Mouse (Mus musculus): Measurements from ENCODE around the gene Snapc3.

Snapc3 gene

DNA sequence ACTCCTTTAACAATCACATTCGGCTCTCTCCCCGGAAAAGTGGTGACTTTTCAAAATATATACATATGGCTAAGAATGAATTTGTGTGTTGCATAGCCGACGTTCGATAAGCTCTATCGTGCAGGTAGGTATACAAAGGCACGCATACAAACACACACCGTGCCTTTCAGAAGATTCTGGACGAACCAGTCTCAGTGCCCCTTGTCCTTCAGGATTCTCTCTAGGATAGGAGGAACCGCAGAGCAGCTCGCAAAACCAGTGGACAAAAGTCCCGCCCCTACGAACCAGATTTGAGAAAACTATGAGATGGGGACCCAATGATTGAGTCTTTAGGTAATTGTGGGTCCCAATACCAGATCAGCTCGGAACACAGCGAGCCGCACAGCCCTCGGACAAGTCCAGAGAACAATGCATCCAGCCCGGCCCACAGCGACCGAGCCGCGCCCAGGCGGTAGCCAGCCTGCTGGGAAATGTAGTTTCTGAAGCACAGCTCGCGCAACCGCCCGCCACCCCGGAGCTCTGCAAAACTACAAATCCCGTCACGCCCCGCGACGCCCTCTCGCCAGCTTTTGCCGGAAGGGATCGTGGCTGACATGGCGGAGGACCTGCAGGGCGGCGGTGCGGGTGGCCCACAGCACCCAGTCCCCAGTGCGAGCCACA lies at the start of gene Snapc3:
Snapc3 (plus strand) TSS at position 565 of the 660 bp plus-strand sequence.
- DNase-seq (ENCODE audit: low read depth), result peak; percentile 96

GRCm38 (mm10) chr4:83373381-83373780 lies 44.1 kb upstream of the Snapc3 start:
- no peak for DNase-seq (ENCODE audit: low read depth)

DNA sequence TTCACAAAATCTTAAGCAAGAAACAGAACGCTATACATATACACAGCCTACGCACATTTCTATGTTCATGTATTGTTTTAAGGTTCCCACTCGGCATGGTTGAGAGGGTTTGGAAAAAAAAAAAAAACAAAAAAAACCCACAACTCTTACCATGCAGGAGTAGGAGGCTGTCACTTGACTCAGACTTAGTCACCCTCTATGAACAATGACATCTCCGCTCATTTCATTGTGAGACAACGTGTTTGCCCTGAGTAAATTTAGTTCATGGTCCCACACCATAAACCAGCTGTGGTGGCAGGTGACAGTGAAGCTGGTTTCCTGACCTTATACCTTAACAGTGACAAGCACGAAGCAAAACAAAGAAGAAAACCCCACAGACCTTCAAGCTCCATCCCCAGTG lies 41.9 kb upstream of the Snapc3 start:
- peak; percentile 29 for DNase-seq (ENCODE audit: low read depth)

DNA sequence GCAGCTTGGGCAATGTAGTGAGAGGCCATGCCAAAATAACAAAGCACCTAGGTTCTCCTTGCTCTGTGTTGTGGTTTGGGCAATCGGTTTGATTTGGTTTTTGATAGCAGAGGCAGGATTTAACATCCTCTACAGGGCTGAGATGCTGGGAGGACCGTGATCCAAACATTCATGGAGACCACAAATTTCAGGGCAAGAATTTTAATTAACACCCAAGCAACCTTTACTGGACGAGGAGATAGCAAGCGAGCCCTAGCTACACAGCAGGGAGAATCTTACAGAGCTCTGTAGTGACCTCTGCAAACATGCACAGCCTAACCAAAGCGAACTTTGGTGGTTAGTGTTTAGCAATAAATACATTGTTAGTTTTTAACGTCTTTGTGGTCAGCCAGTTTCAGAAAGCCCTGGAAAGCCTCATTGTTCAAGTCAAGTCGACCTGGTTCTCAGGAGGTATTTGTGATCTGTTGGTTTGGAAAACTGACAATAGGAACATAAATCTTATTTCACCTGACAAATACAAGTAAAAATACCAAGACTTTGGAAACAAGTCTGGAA lies 41.0 kb upstream of the Snapc3 start:
- no peak for DNase-seq (ENCODE audit: low read depth)

DNA sequence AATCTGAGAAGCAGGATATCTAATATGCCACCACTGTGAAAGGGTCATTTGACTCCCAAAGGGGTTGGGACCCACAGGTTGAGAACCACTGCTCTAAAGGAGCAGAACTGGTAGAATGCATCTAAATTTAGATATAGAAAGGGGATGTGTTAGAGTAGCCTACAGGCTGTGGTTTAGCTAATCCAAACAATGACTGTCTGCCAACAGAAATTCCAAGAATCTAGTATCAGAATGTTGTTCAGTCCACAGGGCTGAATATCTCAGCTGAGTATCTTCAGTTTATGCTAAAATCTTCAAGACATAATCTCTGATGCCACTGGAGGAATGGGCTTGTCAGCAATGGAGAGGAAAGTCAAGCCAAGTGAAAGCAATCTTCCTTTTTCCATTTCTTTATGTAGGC lies 38.5 kb upstream of the Snapc3 start:
- DNase-seq (ENCODE audit: low read depth), result no peak

DNA sequence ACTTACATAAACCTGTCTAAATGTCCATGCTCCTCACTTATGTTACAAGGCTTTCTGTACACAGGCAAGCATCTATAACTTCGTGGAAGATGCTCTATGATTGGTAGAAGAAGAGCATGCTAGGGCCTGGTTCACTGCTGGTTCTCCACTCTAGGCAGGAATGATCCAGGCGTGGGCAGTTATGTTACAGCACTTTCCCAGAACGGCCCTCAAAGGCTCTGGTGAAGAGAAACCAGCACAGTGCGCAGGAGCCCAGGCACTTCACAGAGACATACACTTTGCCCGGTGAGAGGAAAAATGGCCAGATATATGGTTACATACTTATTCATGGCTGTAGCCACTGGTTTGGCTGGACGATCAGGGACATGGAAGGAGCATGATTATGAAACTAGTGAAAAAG lies 37.8 kb upstream of the Snapc3 start:
- no peak for DNase-seq (ENCODE audit: low read depth)

GRCm38 (mm10) chr4:83380266-83380665 lies 37.3 kb upstream of the Snapc3 start:
- peak; percentile 34 for DNase-seq (ENCODE audit: low read depth)

DNA sequence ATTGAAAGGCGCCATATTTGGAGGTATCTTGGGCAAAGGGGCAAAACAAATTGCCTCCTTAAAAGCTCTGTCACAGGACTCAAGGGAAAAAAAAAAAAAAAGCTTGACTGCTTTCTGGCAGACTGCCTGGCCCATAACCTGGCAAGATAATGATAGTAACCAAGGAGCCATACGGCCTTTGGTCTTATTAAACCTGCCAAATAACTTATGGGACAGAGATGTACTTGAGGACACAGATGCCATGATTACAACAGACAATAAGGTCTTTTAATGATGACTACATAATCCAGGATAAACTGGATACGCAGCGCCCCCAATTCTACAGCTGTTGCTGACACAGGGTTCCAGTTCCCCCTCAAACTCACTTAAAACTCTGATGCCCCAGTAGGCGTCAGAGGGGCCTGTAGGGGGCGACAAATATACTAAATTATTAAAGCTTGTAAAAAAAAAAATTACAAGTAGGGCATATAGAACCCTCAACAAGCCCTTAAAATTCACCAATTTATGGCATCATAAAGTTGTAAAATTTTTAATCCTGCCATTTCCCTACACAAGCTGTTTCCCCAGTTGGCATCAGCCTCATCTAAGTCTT lies 33.5 kb upstream of the Snapc3 start:
- peak; percentile 71 for DNase-seq (ENCODE audit: low read depth)

- no peak for DNase-seq (ENCODE audit: low read depth)
These were observed 32.4 kb upstream of the Snapc3 start for GRCm38 (mm10) chr4:83385091-83385490.

DNA sequence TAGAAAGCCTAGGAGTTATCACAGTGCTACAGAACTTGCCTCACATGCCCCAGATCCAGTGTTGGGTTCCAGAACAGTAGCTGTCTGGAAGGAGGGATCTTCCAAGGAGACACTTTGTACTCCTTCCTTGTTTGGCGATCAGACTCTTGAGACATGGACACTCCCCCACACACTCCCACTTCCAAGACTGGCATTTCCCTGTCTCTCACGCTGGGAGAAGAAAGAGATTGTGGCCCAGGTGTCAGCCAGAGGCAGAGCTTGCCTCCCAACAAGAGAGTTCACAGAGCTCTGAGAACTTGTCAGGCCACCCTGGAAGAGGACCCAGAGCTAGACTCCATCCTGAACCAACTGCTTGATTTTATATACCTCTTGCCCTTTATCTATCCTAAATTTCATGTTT lies 27.0 kb upstream of the Snapc3 start:
- DNase-seq (ENCODE audit: low read depth), result no peak

DNA sequence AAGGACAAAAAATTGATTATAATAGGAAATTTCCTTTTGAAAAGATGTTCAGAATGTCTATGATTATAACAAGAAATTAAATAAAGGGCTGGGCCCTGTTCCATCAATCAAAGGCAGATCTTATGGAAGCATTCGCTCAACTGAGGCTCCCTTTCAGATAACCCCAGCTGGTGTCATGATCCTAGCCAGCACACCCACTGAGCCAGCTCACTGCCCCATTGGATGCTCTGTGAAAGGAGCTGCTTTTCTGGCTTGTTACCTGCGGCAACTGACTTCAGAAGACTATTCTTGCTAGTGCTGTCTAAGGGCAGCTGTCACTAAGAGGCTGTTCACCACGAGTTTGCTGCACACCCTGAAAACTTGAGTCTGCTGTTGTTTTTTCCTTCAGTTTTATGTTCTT lies 25.6 kb upstream of the Snapc3 start:
- DNase-seq (ENCODE audit: low read depth), result no peak

DNA sequence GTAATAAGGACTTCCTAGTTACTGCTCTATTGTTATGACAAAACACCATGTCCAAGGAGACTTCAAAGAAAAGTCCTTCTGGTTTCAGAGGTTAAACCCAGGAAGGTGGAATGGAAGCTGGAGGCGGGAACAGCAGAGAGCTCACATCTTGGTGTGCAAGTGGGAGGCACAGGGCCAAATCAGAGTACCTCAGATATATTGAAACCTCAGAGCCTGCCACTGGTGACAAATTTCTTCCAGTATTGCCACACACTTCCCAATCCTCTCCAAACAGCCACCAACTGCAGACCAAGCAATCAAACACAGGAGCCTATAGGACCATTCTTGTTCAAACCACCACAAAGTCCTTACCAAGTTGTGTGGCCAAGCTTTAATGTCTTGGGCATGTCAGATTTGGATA lies 23.8 kb upstream of the Snapc3 start:
- no peak for DNase-seq (ENCODE audit: low read depth)

GRCm38 (mm10) chr4:83396346-83396745 lies 21.2 kb upstream of the Snapc3 start:
- no peak for DNase-seq (ENCODE audit: low read depth)

DNA sequence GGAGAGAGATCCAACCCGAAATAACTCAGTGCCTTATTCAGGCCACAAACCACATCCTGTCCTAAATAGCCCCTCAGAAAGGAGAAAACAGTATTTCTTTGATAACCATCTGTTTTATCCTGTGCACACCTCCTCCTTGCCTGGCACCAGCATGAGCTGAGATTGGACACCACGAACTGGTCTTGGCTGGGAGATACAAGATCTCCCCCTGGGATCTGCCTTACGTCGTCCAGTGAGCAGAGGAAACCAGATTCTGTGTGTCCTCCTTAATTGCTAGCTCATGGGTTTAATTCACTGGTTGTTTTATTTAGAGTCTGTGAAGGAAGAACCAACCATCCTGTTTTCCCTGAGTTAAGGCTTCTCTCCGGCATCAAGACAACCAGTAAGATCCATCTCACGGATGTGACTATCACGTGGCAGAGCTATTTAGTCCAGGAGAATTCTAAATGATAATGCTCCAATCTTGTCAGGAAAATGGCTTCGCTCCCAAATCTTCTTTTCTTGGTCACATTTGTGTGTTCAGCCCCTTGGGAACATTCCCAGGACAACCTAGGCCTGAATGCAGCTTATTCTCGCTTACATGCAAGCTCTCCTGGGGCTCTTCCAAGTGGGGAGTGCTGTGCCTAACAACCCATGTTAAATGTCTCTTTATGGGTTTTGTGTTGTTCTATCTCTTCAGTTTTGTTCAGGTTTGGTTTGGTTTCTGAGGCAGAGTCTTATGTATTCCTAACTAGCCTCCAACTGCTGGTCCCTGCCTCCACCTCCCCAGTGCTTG lies 20.3 kb upstream of the Snapc3 start:
- DNase-seq (ENCODE audit: low read depth), result no peak

- no peak for DNase-seq (ENCODE audit: low read depth)
These were observed 19.0 kb upstream of the Snapc3 start for GRCm38 (mm10) chr4:83398527-83398926.

DNA sequence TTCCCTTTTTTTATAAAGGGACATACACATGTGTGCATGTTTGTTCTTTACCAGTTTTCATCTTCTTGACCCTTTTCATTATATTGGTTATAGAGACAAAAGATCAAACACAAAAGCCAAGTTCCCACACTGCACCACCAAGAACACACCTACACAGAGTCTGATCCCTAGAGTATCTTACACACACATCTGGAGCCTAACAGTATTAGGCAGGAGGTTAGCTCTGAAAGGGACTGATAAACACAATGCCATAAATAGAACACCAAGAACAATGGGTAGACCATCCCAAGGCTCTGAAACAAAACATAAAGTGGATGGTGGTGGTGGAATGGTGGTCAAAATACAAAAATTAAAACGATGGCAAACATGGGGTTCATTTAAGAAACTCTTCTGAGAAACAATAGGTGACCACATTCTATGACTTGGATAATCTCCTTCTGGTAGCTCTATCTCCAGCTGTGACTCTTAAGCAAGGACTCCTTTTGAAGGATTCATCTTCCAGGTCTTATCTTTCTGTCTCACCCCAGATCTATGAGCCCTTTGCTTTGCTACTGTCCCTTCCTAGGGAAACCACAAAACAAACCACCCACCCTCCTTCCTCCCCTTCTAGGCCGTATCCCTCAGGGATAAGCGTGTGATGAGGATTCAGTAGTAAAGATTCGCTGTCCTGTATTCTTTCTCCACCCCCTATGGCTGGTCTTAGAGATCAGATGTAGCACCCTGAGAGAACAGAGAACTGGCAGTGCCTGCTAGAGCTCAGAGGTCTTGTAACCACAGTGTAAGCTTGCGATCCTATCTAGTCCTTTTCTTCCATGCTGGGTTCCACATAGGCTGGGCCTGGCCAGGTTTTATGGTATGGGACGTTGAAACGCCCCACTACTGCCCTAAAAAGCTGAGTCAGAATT lies 16.6 kb upstream of the Snapc3 start:
- no peak for DNase-seq (ENCODE audit: low read depth)

- DNase-seq (ENCODE audit: low read depth), result no peak
These were observed 15.8 kb upstream of the Snapc3 start for GRCm38 (mm10) chr4:83401712-83402111.

DNA sequence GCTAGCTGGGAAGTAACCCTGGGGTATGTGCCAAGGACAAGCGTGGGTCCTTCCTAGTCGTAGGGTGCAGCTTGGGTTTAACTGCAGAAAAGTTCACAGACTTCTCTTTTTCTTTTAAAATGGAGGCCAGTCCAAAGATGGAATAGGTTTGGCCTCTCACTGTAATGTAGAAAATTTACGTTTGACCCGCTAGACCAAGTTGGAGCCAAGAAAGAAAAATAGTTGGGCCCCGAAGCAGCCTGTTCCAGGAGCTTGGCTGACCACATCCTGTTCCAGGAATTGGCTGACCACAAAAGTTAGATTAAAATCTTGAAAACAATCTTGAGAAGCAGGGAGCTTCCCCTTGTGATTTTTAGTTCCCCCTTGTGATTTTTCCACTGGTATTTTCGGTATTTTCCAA lies 9.8 kb upstream of the Snapc3 start:
- peak; percentile 33 for DNase-seq (ENCODE audit: low read depth)

- peak; percentile 59 for DNase-seq (ENCODE audit: low read depth)
These were observed 7.5 kb upstream of the Snapc3 start for GRCm38 (mm10) chr4:83409867-83410505.

DNA sequence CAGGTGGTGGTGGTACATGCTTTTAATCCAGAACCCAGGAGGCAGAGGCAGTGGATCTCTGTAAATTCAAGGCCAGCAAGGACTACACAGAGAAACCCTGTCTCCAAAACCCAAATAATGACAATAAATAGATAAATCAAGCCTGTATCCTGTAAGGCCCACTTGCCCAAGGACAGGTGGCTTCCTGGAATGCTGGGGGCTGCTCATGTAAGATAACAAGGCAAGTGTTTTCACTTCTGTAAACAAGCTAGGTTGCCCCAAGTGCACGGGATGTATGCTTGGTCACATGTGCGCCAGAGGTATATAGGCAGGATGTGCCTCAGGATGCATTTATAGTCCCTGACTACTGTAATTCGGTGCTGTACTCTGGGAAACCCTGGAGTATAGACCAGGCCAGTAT lies 5.5 kb upstream of the Snapc3 start:
- no peak for DNase-seq (ENCODE audit: low read depth)

GRCm38 (mm10) chr4:83414241-83414824 lies 3.2 kb upstream of the Snapc3 start:
- DNase-seq (ENCODE audit: low read depth), result no peak

Measured in induced T-regulatory cell, adult 2 months (primary cell).